Mouse (Mus musculus) gastrocnemius, postnatal 10 days (tissue): ENCODE measurements around the gene Stk40. TPM values are rescaled to one million over a fixed set of nuclear protein-coding genes. Genes with fewer than 3 reads are reported as not detected.

Experiments used
- DNase-seq: peaks from one replicate; pipeline ENCODE4 v3.0.0; 2021; ENCODE audit warnings: mixed read lengths
- total RNA-seq, 2 experiments: library from RNA; stranded (reverse); gene quantifications; 2 replicates each; pipeline ENCODE4 v1.2.3; 2021

Stk40 gene
- total RNA-seq, 2 experiments from 2014 or later = 28.8 to 39.5 TPM

- no peak for DNase-seq
These were observed 6.0 kb upstream of the Stk40 start for GRCm38 (mm10) chr4:126097711-126098253.

- DNase-seq = no peak
These were observed 4.4 kb upstream of the Stk40 start for GRCm38 (mm10) chr4:126099365-126099764.

- no peak for DNase-seq
These were observed 3.0 kb upstream of the Stk40 start for GRCm38 (mm10) chr4:126100764-126101163.

- peak; percentile 27 for DNase-seq
These were observed 1.5 kb upstream of the Stk40 start for GRCm38 (mm10) chr4:126102061-126102841.

- peak; percentile 87 for DNase-seq
These were observed 638 bp upstream of the Stk40 start for GRCm38 (mm10) chr4:126103057-126103581.

GRCm38 (mm10) chr4:126104261-126105075 lies 711 bp downstream of the Stk40 start:
- peak; percentile 39 for DNase-seq

GRCm38 (mm10) chr4:126105131-126105783 lies 1.5 kb downstream of the Stk40 start:
- no peak for DNase-seq

- DNase-seq = peak; percentile 40
These were observed 4.4 kb downstream of the Stk40 start for GRCm38 (mm10) chr4:126108061-126108740.

GRCm38 (mm10) chr4:126109613-126110373 lies 6.0 kb downstream of the Stk40 start:
- no peak for DNase-seq

- DNase-seq = peak; percentile 78
These were observed 6.8 kb downstream of the Stk40 start for GRCm38 (mm10) chr4:126110374-126111152.

GRCm38 (mm10) chr4:126111153-126111549 lies 7.4 kb downstream of the Stk40 start:
- DNase-seq = peak; percentile 44

- no peak for DNase-seq
These were observed 9.5 kb downstream of the Stk40 start for GRCm38 (mm10) chr4:126113243-126113642.

GRCm38 (mm10) chr4:126113943-126114342 lies 10.2 kb downstream of the Stk40 start:
- peak; percentile 71 for DNase-seq

GRCm38 (mm10) chr4:126115411-126115810 lies 11.7 kb downstream of the Stk40 start:
- no peak for DNase-seq

- DNase-seq = no peak
These were observed 12.2 kb downstream of the Stk40 start for GRCm38 (mm10) chr4:126115871-126116521.

- no peak for DNase-seq
These were observed 13.4 kb downstream of the Stk40 start for GRCm38 (mm10) chr4:126117116-126117515.

- no peak for DNase-seq
These were observed 14.9 kb downstream of the Stk40 start for GRCm38 (mm10) chr4:126118651-126119050.

- no peak for DNase-seq
These were observed 15.3 kb downstream of the Stk40 start for GRCm38 (mm10) chr4:126119051-126119450.

GRCm38 (mm10) chr4:126120052-126120451 lies 16.3 kb downstream of the Stk40 start:
- DNase-seq = no peak
